Mouse (Mus musculus): ENCODE measurements around the gene 6330409D20Rik. TPM values are rescaled to one million over a fixed set of nuclear protein-coding genes. Genes with fewer than 3 reads are reported as not detected.

Gene 6330409D20Rik
- polyA plus RNA-seq, 1 experiment = 0.20 TPM

DNA sequence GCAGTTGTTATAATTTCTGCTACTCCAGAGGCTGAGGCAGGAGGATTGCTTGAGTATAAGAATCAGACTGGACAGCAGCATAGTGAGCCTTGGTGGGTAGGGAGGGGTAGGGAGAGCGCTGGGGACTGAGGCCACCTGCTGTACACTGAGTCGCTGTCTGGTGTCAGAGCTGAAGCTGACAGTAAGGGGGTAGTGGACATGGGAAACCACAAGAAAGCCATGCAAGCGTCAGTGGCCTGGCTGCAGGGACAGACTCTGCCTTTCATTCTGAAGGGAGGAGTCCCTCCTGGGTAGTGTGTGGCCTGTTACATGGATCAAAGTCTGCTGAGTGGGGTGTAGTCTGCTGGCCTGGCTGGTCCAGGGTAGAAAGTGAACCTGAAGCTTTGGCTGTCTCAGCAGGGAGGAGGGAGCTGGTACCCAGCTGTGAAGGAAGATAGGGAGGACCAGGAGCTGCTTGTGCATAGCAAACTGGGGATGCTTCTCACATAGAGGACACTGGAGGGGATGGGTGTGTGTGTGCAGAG lies 4.4 kb downstream of the 6330409D20Rik start:
- Histone ChIP-seq H3K27me3 (ENCODE audit: control insufficient read depth, insufficient read depth, low read length) (no peaks in the 10 kb centered on the region), H3K4me3 (ENCODE audit: control insufficient read depth, insufficient read depth, low read length) (no peak overlapping the region), H3K27ac (ENCODE audit: control insufficient read depth, insufficient read depth, low read length) (no peak overlapping the region), H3K36me3 (ENCODE audit: control insufficient read depth, insufficient read depth, low read length) (peaks cover 9% of the 10 kb centered on the region), H3K4me1 (replicated peaks; ENCODE audit: control insufficient read depth, insufficient read depth, low read length) (no peaks in the 10 kb centered on the region)
- WGBS = 73% methylated on average over 3 of the region's 3 CpGs
- DNase-seq = no peak
- TF ChIP-seq POLR2A (IDR thresholded peaks at IDR 0.05; ENCODE audit: control insufficient read depth, extremely low read depth, insufficient read depth, low read length, poor library complexity) = no peak
- no peak for TF ChIP-seq CTCF (IDR thresholded peaks at IDR 0.05; ENCODE audit: borderline replicate concordance, control insufficient read depth, extremely low read depth, insufficient read depth, low read length, poor library complexity)

DNA sequence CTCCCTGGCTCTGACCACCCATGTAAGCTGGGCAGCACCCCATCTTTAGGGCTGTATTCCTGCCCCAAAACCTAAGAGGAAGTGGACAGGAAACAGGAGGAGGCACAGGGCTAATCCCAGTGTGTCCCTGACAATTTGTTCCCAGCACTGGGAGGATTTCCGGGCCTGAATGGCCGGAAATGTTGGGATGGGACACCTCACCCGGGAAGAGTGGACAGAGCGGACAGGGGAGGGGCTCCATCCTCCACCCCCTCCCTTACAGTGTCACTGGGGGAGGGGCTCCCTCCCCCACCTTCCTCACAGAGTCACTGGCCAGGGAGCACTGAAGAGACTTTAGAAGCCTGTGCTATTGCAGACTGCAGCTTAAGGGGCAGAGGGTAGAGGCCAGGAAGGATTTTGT lies 5.9 kb downstream of the 6330409D20Rik start:
- no peaks in the 10 kb centered on the region for H3K27me3 ChIP-seq (ENCODE audit: control insufficient read depth, insufficient read depth, low read length)
- 84% methylated on average over 4 of the region's 4 CpGs for WGBS
- DNase-seq = no peak
- TF ChIP-seq CTCF (IDR thresholded peaks at IDR 0.05; ENCODE audit: borderline replicate concordance, control insufficient read depth, extremely low read depth, insufficient read depth, low read length, poor library complexity) (no peak), POLR2A (IDR thresholded peaks at IDR 0.05; ENCODE audit: control insufficient read depth, extremely low read depth, insufficient read depth, low read length, poor library complexity) (no peak)
- peaks cover 2% of the 10 kb centered on the region; the same call in 1 of the 2 replicates for H3K36me3 ChIP-seq (ENCODE audit: control insufficient read depth, insufficient read depth, low read length)
- no peaks in the 10 kb centered on the region for H3K4me1 ChIP-seq (replicated peaks; ENCODE audit: control insufficient read depth, insufficient read depth, low read length)
- no peak overlapping the region for H3K27ac ChIP-seq (ENCODE audit: control insufficient read depth, insufficient read depth, low read length)
- H3K4me3 ChIP-seq (ENCODE audit: control insufficient read depth, insufficient read depth, low read length) = no peak overlapping the region

DNA sequence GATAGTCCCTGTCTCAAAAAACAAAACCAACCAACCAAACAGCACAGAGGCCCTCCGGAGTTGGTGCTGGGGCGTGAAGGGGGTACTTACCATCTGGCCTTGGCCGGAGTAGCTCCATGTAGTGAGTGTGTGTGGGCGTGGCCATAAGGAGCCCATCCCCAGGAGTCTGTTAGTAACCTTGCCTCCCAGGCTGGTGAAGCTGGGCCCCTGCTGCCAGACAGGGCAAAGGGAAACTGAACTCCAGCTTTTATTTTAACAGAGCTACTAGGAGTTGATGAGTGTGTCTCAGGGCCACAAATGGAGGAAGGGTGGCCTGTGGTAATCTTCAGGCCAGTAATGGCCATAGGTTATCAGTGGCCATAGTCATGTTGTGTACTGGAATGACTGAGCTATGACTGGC lies 6.3 kb downstream of the 6330409D20Rik start:
- WGBS = 93% methylated on average over 4 of the region's 4 CpGs
- TF ChIP-seq POLR2A (IDR thresholded peaks at IDR 0.05; ENCODE audit: control insufficient read depth, extremely low read depth, insufficient read depth, low read length, poor library complexity) (no peak), CTCF (IDR thresholded peaks at IDR 0.05; ENCODE audit: borderline replicate concordance, control insufficient read depth, extremely low read depth, insufficient read depth, low read length, poor library complexity) (no peak)
- no peak for DNase-seq
- Histone ChIP-seq H3K36me3 (ENCODE audit: control insufficient read depth, insufficient read depth, low read length) (no peaks in the 10 kb centered on the region), H3K4me1 (replicated peaks; ENCODE audit: control insufficient read depth, insufficient read depth, low read length) (no peaks in the 10 kb centered on the region), H3K27me3 (ENCODE audit: control insufficient read depth, insufficient read depth, low read length) (no peaks in the 10 kb centered on the region), H3K4me3 (ENCODE audit: control insufficient read depth, insufficient read depth, low read length) (no peak overlapping the region), H3K27ac (ENCODE audit: control insufficient read depth, insufficient read depth, low read length) (no peak overlapping the region)

DNA sequence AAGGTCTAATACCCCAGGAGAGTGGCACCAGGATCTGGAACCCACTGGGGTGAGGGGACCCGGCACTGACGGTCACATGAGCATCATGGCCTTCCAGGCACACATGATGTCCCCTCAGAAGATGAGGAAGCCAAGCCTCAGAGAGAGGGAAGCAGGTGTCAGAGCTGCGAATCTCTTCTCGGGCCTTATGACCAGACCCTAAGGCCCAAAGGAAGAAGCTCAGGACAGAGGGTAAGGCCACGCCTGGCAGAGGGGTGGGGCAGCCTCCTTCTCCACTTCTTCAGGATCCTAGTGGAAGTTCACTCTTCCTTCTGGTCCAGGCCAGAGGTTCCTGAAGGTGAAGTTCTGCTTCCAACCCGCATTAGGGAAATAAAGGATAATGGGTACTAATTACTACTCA lies 8.1 kb downstream of the 6330409D20Rik start:
- H3K4me1 ChIP-seq (replicated peaks; ENCODE audit: control insufficient read depth, insufficient read depth, low read length) = peaks cover 11% of the 10 kb centered on the region
- no peaks in the 10 kb centered on the region for H3K36me3 ChIP-seq (ENCODE audit: control insufficient read depth, insufficient read depth, low read length)
- H3K27me3 ChIP-seq (ENCODE audit: control insufficient read depth, insufficient read depth, low read length) = no peaks in the 10 kb centered on the region
- WGBS = 94% methylated on average over 6 of the region's 6 CpGs
- DNase-seq = no peak
- TF ChIP-seq POLR2A (IDR thresholded peaks at IDR 0.05; ENCODE audit: control insufficient read depth, extremely low read depth, insufficient read depth, low read length, poor library complexity) (no peak), CTCF (IDR thresholded peaks at IDR 0.05; ENCODE audit: borderline replicate concordance, control insufficient read depth, extremely low read depth, insufficient read depth, low read length, poor library complexity) (no peak)
- H3K4me3 ChIP-seq (ENCODE audit: control insufficient read depth, insufficient read depth, low read length) = no peak overlapping the region
- H3K27ac ChIP-seq (ENCODE audit: control insufficient read depth, insufficient read depth, low read length) = no peak overlapping the region

DNA sequence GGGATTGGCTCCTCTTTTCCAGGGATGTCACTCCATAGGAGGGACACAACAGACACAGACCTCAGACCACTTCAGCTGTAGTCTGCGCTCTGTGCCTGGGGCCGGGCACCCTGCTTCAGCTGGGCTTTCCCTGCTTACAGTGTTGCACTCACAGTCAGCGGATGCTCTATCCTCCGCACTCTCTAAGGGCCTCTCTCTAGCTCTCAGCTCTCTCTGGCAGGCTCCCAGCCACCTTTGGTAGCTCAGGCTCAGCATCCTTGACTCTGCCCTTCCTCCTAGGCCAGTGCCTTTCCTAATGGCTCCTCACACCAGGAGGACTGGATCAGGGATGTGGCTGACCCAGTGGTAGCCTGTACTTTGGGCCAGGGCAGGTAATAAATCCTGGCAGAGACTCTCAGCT lies 8.9 kb downstream of the 6330409D20Rik start:
- DNase-seq = no peak
- H3K4me3 ChIP-seq (ENCODE audit: control insufficient read depth, insufficient read depth, low read length) = no peak overlapping the region
- H3K36me3 ChIP-seq (ENCODE audit: control insufficient read depth, insufficient read depth, low read length) = no peaks in the 10 kb centered on the region
- H3K27ac ChIP-seq (ENCODE audit: control insufficient read depth, insufficient read depth, low read length) = no peak overlapping the region
- 91% methylated on average over 4 of the region's 4 CpGs for WGBS
- peaks cover 17% of the 10 kb centered on the region for H3K4me1 ChIP-seq (replicated peaks; ENCODE audit: control insufficient read depth, insufficient read depth, low read length)
- TF ChIP-seq CTCF (IDR thresholded peaks at IDR 0.05; ENCODE audit: borderline replicate concordance, control insufficient read depth, extremely low read depth, insufficient read depth, low read length, poor library complexity) (no peak), POLR2A (IDR thresholded peaks at IDR 0.05; ENCODE audit: control insufficient read depth, extremely low read depth, insufficient read depth, low read length, poor library complexity) (no peak)
- no peaks in the 10 kb centered on the region for H3K27me3 ChIP-seq (ENCODE audit: control insufficient read depth, insufficient read depth, low read length)

DNA sequence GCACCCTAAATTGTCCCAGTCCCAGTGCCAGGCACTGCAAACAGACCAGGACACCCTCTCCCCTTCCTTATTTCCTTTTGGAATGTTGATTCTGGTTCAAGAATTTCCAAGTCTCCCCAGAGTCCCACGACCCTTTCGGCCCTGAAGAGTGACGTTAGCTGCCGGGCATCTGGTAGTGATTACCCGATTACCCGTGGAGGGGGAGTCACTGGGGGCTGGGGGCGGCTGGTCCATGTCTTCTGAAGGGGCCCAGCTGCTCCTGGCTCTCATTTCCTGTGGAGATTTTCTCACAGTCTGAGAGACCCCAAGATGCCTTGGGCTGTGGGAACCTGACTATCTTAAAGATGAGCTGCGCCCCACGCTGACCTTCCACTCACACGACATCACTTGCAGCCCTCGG lies 10.0 kb downstream of the 6330409D20Rik start:
- peaks cover 6% of the 10 kb centered on the region for H3K36me3 ChIP-seq (ENCODE audit: control insufficient read depth, insufficient read depth, low read length)
- peaks cover 23% of the 10 kb centered on the region for H3K4me1 ChIP-seq (replicated peaks; ENCODE audit: control insufficient read depth, insufficient read depth, low read length)
- TF ChIP-seq CTCF (IDR thresholded peaks at IDR 0.05; ENCODE audit: borderline replicate concordance, control insufficient read depth, extremely low read depth, insufficient read depth, low read length, poor library complexity) (no peak), POLR2A (IDR thresholded peaks at IDR 0.05; ENCODE audit: control insufficient read depth, extremely low read depth, insufficient read depth, low read length, poor library complexity) (no peak)
- no peak overlapping the region for H3K4me3 ChIP-seq (ENCODE audit: control insufficient read depth, insufficient read depth, low read length)
- H3K27ac ChIP-seq (ENCODE audit: control insufficient read depth, insufficient read depth, low read length) = no peak overlapping the region
- no peak for DNase-seq
- 95% methylated on average over 11 of the region's 11 CpGs for WGBS
- H3K27me3 ChIP-seq (ENCODE audit: control insufficient read depth, insufficient read depth, low read length) = no peaks in the 10 kb centered on the region

DNA sequence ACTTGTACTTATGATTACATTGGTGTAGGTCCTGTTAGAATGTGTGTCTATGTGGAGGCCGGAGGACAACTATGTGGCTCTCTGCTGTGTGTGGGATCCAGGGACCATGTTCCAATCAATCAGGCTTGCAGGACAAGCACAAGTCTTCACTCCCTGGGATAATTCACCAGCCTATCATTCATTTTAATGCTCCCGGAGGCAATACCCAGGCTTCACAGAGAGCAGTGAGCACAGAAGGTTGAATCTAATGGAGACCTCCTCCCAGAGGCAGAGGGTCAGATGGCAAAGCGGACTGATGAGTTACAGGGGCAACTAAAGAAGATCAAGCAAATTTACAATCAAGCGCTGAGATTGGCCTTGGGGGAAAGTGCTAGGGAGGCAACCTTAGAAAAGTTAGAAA lies 11.3 kb downstream of the 6330409D20Rik start:
- Histone ChIP-seq H3K4me1 (replicated peaks; ENCODE audit: control insufficient read depth, insufficient read depth, low read length) (peaks cover 33% of the 10 kb centered on the region), H3K27ac (ENCODE audit: control insufficient read depth, insufficient read depth, low read length) (no peak overlapping the region), H3K4me3 (ENCODE audit: control insufficient read depth, insufficient read depth, low read length) (no peak overlapping the region), H3K27me3 (ENCODE audit: control insufficient read depth, insufficient read depth, low read length) (no peaks in the 10 kb centered on the region), H3K36me3 (ENCODE audit: control insufficient read depth, insufficient read depth, low read length) (peaks cover 6% of the 10 kb centered on the region)
- DNase-seq = no peak
- 95% methylated on average over 4 of the region's 4 CpGs for WGBS
- no peak for TF ChIP-seq POLR2A (IDR thresholded peaks at IDR 0.05; ENCODE audit: control insufficient read depth, extremely low read depth, insufficient read depth, low read length, poor library complexity)
- no peak for TF ChIP-seq CTCF (IDR thresholded peaks at IDR 0.05; ENCODE audit: borderline replicate concordance, control insufficient read depth, extremely low read depth, insufficient read depth, low read length, poor library complexity)
